Mouse (Mus musculus) midbrain, embryonic 10.5 days (tissue): Measurements from ENCODE around the gene Gmppa. TPM values are rescaled to one million over a fixed set of nuclear protein-coding genes. Genes with fewer than 3 reads are reported as not detected.

ENCODE experiments used
- DNase-seq: peaks from one replicate; pipeline ENCODE4 v3.0.0-alpha.2; 2017; ENCODE audit warnings: low spot score
- H3K27ac ChIP-seq: fragments of 300-500 bp; sonication (generic); replicated peaks from 2 replicates; pipeline ENCODE4 v1.5.1; 2016; ENCODE audit warnings: mild to moderate bottlenecking
- H3K27me3 ChIP-seq: fragments of 300-500 bp; sonication (generic); 2 replicates; pipeline ENCODE4 v1.6.1; 2016; ENCODE audit warnings: low read depth, mild to moderate bottlenecking; ENCODE audit not compliant: poor library complexity, severe bottlenecking
- H3K36me3 ChIP-seq: fragments of 300-500 bp; sonication (generic); 2 replicates; pipeline ENCODE4 v1.6.1; 2016; ENCODE audit warnings: mild to moderate bottlenecking, moderate library complexity
- H3K4me1 ChIP-seq: fragments of 300-500 bp; sonication (generic); 2 replicates; pipeline ENCODE4 v1.6.1; 2016
- H3K4me3 ChIP-seq: fragments of 300-500 bp; sonication (generic); 2 replicates; pipeline ENCODE4 v1.5.1; 2016; ENCODE audit warnings: mild to moderate bottlenecking, moderate library complexity
- H3K9me3 ChIP-seq: fragments of 300-500 bp; sonication (generic); replicated peaks from 2 replicates; pipeline ENCODE4 v1.6.1; 2016; ENCODE audit warnings: mild to moderate bottlenecking
- WGBS: fragments of 180-500 bp; shearing (Covaris S2); methylation state at CpG from one replicate; pipeline ENCODE4 v1.1.7; 2016; 5-methylcytosine and 5-hydroxymethylcytosine counted together
- polyA plus RNA-seq: library from polyadenylated mRNA; unstranded; fragments of >200 nt; fragmentation: Nextera tagmentation; extraction: Ambion mirVana; gene quantifications from 2 replicates; pipeline ENCODE4 v1.2.1, GENCODE M21; 2016

Gene Gmppa
- 70.2 and 73.1 TPM in 2 replicates for polyA plus RNA-seq

DNA sequence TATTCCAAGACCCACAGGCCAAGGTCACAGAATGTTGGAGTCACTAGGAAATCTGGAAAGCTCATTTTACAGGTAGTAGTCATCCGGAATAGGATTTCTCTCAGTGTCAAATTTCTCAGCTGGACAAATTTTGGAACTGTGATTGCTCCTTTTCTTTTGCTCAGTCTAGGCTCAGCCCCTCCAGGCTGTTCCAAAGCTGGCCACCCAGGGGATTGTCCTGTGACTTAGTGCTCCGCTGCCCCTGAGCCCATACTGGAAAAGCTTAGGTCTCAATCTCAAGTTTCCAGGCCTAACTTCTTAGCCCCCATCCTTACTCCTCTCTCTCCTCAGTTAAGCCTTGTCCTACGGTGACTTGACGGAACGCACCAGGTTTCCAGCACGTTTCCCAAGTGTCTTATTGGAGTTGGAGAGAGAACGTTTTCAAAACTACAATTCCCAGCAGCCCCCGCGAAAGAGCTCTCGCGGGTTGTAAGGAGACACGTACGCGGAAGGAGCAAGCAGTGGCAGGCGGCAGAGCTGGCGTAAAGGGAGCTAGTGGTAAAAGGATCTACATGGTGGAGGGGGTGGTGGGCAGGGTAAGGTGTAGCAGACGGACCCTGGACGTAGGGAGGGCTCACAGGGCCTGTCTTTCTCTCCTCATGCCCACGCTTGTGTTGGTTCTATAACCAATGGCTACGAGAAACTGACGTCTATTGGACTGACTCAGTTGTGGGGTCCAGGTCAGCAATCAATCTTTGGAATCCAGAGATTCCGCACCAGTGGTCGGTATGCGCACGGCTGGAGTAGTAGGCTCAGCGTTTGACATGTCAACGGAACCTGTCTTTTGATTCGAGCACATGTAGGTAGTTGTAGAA lies at the start of gene Gmppa:
Gene Gmppa (plus strand): TSS at position 456 of the 854 bp plus-strand sequence.
- Histone ChIP-seq H3K4me3 (peak within 1 kb of the TSS; percentile 71), H3K27me3 (peaks cover 12% of the 10 kb centered on the region; the same call in 1 of the 2 replicates), H3K27ac (peak within 1 kb of the TSS; percentile 83), H3K4me1 (peaks cover 50% of the 10 kb centered on the region), H3K9me3 (no peaks in the 10 kb centered on the region), H3K36me3 (peaks cover 10% of the 10 kb centered on the region)
- DNase-seq, result peak; percentile 81
- WGBS, result 8% methylated on average over 28 of the region's 28 CpGs

DNA sequence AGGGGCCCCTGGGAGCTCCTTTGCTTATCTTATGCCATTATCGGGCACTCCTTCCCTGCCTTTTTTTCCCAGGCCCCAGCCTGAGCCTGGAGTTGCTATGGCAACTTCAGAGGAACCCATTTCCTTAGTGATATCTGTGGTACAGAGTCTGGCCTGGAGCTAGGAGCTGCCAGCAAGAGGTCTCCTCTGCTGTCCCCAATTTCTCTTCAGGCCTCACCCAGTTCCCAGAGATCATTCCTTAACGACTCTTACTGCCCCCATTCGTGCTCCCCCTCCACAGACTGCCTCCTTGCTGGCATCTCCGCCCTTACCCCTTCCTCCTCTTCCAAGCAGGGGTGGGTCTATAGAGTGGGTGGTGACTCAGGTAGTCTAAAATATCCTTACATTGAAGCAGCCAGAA lies 49.6 kb upstream of the Gmppa start:
- Histone ChIP-seq H3K9me3 (no peaks in the 10 kb centered on the region), H3K27ac (no peak overlapping the region), H3K27me3 (peaks cover 90% of the 10 kb centered on the region), H3K4me3 (no peak overlapping the region), H3K4me1 (peaks cover 79% of the 10 kb centered on the region), H3K36me3 (no peaks in the 10 kb centered on the region)
- 40% methylated on average over 4 of the region's 4 CpGs for WGBS
- DNase-seq, result no peak

DNA sequence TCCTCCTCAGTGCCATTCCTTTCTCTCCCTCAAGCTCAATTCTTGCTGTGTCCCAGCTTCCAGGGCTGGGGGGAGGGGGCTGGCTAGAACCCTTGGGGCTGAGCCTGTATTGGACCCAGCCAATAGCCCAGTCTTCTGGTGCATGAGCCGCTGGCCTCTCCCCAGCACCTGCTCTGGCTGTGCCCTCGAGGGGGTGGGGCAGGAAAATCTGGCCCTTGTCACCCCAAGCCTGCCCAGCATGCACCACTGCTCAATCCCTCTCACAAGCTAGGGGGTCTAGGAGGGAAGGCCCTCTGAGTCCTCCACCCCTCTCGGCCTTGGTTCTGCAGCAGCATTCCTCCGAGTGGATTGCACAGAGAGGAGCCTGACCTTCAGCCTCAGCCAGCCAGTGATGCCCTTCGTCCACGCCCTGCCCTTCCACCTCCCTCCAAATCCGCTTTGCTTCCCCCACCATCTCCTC lies 48.2 kb upstream of the Gmppa start:
- 6% methylated on average over 7 of the region's 7 CpGs for WGBS
- peaks cover 91% of the 10 kb centered on the region for H3K27me3 ChIP-seq

DNA sequence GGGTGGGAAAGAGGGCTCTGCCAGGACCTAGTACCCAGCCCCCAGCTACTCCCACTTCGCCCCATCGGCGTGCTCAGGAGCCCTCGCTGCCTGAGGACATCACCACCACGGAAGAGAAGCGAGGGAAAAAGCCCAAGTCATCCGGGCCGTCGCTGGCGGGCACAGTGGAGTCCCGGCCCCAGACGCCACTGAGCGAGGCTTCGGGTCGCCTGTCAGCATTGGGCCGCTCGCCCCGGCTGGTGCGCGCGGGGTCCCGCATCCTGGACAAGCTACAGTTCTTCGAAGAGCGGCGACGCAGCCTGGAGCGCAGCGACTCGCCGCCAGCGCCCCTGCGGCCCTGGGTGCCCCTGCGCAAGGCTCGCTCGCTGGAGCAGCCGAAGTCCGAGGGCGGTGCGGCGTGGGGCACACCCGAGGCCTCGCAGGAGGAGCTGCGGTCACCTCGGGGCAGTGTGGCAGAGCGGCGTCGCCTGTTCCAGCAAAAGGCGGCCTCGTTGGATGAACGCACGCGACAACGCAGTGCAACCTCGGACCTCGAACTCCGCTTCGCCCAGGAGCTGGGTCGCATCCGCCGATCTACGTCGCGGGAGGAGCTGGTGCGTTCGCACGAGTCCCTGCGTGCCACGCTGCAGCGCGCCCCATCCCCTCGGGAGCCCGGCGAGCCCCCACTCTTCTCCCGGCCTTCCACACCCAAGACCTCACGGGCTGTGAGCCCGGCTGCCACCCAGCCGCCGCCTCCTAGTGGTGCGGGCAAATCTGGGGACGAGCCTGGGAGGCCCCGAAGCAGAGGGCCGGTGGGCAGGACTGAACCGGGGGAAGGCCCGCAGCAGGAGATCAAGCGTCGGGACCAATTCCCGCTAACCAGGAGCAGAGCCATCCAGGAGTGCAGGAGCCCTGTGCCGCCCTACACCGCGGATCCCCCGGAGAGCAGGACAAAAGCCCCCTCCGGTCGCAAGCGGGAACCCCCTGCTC lies 47.5 kb upstream of the Gmppa start:
- H3K27me3 ChIP-seq, result peaks cover 87% of the 10 kb centered on the region
- 4% methylated on average over 94 of the region's 94 CpGs for WGBS

More for the DNA sequence above, 48.2 kb upstream of the Gmppa start:
- no peak for DNase-seq
- no peaks in the 10 kb centered on the region for H3K9me3 ChIP-seq
- peaks cover 66% of the 10 kb centered on the region for H3K4me1 ChIP-seq
- peak overlapping the region; percentile 48 for H3K4me3 ChIP-seq
- H3K27ac ChIP-seq, result peak overlapping the region; percentile 68; the same call in 1 of the 2 replicates
- H3K36me3 ChIP-seq, result no peaks in the 10 kb centered on the region

GRCm38 (mm10) chr1:75388898-75389515 lies 46.7 kb upstream of the Gmppa start:
- Histone ChIP-seq H3K36me3 (no peaks in the 10 kb centered on the region), H3K4me3 (peak overlapping the region; percentile 48)
- WGBS, result 16% methylated on average over 23 of the region's 23 CpGs

More for the DNA sequence above, 47.5 kb upstream of the Gmppa start:
- H3K36me3 ChIP-seq, result no peaks in the 10 kb centered on the region
- DNase-seq, result peak; percentile 56
- peaks cover 59% of the 10 kb centered on the region for H3K4me1 ChIP-seq
- no peaks in the 10 kb centered on the region for H3K9me3 ChIP-seq
- H3K27ac ChIP-seq, result peak overlapping the region; percentile 68
- H3K4me3 ChIP-seq, result peak overlapping the region; percentile 48

DNA sequence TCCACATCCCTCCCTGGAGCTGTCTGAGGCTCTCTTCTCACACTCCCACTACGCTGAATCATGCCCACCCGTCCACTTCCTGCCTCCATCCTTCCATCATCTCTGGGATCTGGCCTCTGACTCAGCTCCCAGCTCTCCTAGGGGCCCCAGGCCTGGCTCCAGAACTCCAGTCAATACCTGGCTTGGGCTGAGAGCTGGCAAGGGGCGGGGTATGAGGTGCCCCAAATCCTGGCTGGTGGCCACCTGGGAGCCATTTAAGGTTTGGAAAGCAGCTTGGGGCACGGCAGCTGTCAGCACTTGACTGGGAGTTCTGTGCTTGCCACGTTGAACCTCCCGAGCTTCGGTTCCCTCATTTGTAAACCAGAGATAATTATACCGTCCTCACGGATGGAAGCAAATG lies 42.6 kb upstream of the Gmppa start:
- no peak overlapping the region for H3K27ac ChIP-seq
- WGBS, result 87% methylated on average over 9 of the region's 9 CpGs
- peaks cover 3% of the 10 kb centered on the region; the same call in 1 of the 2 replicates for H3K36me3 ChIP-seq

More at GRCm38 (mm10) chr1:75388898-75389515, 46.7 kb upstream of the Gmppa start:
- peaks cover 79% of the 10 kb centered on the region for H3K27me3 ChIP-seq
- H3K9me3 ChIP-seq, result no peaks in the 10 kb centered on the region
- peaks cover 54% of the 10 kb centered on the region for H3K4me1 ChIP-seq
- DNase-seq, result peak; percentile 31
- peak overlapping the region; percentile 68 for H3K27ac ChIP-seq

GRCm38 (mm10) chr1:75393846-75394245 lies 41.9 kb upstream of the Gmppa start:
- H3K9me3 ChIP-seq, result no peaks in the 10 kb centered on the region
- H3K4me3 ChIP-seq, result no peak overlapping the region
- peaks cover 31% of the 10 kb centered on the region for H3K27me3 ChIP-seq
- H3K36me3 ChIP-seq, result peaks cover 3% of the 10 kb centered on the region; the same call in 1 of the 2 replicates
- H3K4me1 ChIP-seq, result peaks cover 16% of the 10 kb centered on the region
- DNase-seq, result no peak
- 88% methylated on average over 3 of the region's 3 CpGs for WGBS
- H3K27ac ChIP-seq, result no peak overlapping the region

More for the DNA sequence above, 42.6 kb upstream of the Gmppa start:
- H3K4me3 ChIP-seq, result no peak overlapping the region
- H3K4me1 ChIP-seq, result peaks cover 16% of the 10 kb centered on the region
- H3K27me3 ChIP-seq, result peaks cover 38% of the 10 kb centered on the region
- H3K9me3 ChIP-seq, result no peaks in the 10 kb centered on the region
- DNase-seq, result no peak

GRCm38 (mm10) chr1:75398761-75399402 lies 36.8 kb upstream of the Gmppa start:
- Histone ChIP-seq H3K9me3 (no peaks in the 10 kb centered on the region), H3K36me3 (peaks cover 29% of the 10 kb centered on the region), H3K4me3 (no peak overlapping the region), H3K27me3 (no peaks in the 10 kb centered on the region), H3K4me1 (peaks cover 54% of the 10 kb centered on the region), H3K27ac (peak overlapping the region; percentile 82)
- DNase-seq, result peak; percentile 82
- WGBS, result 10% methylated on average over 9 of the region's 9 CpGs

DNA sequence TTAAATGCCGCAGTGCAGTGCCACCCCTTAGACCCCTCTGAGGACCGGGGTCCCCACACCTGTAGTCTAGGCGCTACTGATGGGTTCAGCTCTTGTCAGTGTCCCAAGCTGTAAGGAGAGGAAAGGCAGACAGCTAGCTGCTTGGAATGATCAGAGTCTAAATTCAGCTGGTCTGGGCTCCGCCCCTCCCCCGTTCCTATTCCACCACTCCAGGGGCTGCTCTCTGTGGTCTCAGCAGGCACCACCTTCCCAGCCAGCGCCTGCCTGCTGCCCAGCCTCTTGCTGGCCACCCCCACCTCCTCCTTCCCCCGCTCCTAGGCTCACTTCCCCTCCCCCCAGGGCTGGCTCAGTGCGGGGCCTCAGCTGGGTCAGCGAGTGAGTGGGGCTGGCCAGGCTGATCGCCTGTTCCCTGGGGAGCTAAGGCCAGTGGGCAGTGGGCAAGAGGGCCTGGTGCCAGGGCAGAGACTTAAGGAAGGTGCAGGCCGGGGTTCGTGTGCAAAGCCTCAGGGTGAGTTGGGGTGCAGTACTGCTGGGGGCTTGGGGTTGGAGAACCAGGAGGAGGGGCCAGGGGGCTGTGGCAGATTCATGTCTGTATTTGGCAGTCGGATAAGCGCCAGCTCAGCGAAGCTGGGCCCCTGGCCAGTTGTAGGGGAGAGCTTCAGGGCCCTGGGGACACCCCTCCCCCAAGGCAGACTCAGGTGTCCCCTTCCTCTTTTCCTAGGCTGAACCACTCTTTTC lies 35.8 kb upstream of the Gmppa start:
- H3K9me3 ChIP-seq, result no peaks in the 10 kb centered on the region
- H3K36me3 ChIP-seq, result peaks cover 32% of the 10 kb centered on the region
- H3K4me1 ChIP-seq, result peaks cover 58% of the 10 kb centered on the region
- 5% methylated on average over 15 of the region's 15 CpGs for WGBS
- H3K27me3 ChIP-seq, result no peaks in the 10 kb centered on the region
- peak overlapping the region; percentile 82 for H3K27ac ChIP-seq
- H3K4me3 ChIP-seq, result peak overlapping the region; percentile 41
- peak; percentile 81 for DNase-seq

- no peaks in the 10 kb centered on the region for H3K27me3 ChIP-seq
- H3K36me3 ChIP-seq, result peaks cover 33% of the 10 kb centered on the region
- WGBS, result 43% methylated on average over 6 of the region's 6 CpGs
- H3K4me3 ChIP-seq, result peak overlapping the region; percentile 41
- no peaks in the 10 kb centered on the region for H3K9me3 ChIP-seq
- no peak for DNase-seq
- H3K4me1 ChIP-seq, result peaks cover 58% of the 10 kb centered on the region
- peak overlapping the region; percentile 82 for H3K27ac ChIP-seq
These were observed 35.1 kb upstream of the Gmppa start for GRCm38 (mm10) chr1:75400493-75401115.

GRCm38 (mm10) chr1:75405547-75405946 lies 30.2 kb upstream of the Gmppa start:
- H3K4me1 ChIP-seq, result peaks cover 31% of the 10 kb centered on the region
- H3K9me3 ChIP-seq, result no peaks in the 10 kb centered on the region
- H3K27ac ChIP-seq, result no peak overlapping the region
- H3K4me3 ChIP-seq, result no peak overlapping the region
- peaks cover 46% of the 10 kb centered on the region for H3K36me3 ChIP-seq
- H3K27me3 ChIP-seq, result no peaks in the 10 kb centered on the region
- no peak for DNase-seq
- 63% methylated on average over 3 of the region's 3 CpGs for WGBS
